Mouse (Mus musculus): ENCODE measurements around the gene Mmp7.

Mmp7 gene

GRCm38 (mm10) chr9:7691790-7692189 lies at the start of gene Mmp7:
Gene Mmp7 (plus strand): TSS chr9:7692090.
- no peak for DNase-seq (ENCODE audit: low spot score)

- DNase-seq (ENCODE audit: low spot score) = no peak
Measured at GRCm38 (mm10) chr9:7647901-7648300, 44.0 kb upstream of the Mmp7 start.

- DNase-seq (ENCODE audit: low spot score) = no peak
Measured at GRCm38 (mm10) chr9:7650397-7651180, 41.3 kb upstream of the Mmp7 start.

- no peak for DNase-seq (ENCODE audit: low spot score)
Measured at GRCm38 (mm10) chr9:7652351-7653085, 39.4 kb upstream of the Mmp7 start.

GRCm38 (mm10) chr9:7657946-7658345 lies 33.9 kb upstream of the Mmp7 start:
- no peak for DNase-seq (ENCODE audit: low spot score)

GRCm38 (mm10) chr9:7659469-7660020 lies 32.3 kb upstream of the Mmp7 start:
- no peak for DNase-seq (ENCODE audit: low spot score)

GRCm38 (mm10) chr9:7661371-7661770 lies 30.5 kb upstream of the Mmp7 start:
- DNase-seq (ENCODE audit: low spot score) = no peak

- no peak for DNase-seq (ENCODE audit: low spot score)
Measured at GRCm38 (mm10) chr9:7669674-7670073, 22.2 kb upstream of the Mmp7 start.

DNA sequence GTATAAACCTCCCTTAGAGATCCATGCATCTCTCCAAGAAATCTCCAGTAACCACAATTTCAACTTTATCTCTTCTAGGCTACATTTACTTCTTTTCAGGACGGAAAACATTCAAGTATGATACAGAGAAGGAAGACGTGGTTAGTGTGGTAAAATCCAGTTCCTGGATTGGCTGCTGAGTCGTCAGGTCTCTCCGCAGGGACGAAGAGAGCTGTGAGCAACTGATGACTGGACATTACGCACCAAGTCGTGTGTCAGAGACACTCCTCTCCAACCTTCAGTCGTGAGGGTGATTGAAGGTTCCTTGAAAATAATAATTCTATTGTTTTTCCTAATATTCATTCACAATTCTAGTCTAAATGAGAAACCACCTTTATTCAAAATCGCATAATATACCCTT lies 18.9 kb upstream of the Mmp7 start:
- DNase-seq (ENCODE audit: low spot score) = no peak

DNA sequence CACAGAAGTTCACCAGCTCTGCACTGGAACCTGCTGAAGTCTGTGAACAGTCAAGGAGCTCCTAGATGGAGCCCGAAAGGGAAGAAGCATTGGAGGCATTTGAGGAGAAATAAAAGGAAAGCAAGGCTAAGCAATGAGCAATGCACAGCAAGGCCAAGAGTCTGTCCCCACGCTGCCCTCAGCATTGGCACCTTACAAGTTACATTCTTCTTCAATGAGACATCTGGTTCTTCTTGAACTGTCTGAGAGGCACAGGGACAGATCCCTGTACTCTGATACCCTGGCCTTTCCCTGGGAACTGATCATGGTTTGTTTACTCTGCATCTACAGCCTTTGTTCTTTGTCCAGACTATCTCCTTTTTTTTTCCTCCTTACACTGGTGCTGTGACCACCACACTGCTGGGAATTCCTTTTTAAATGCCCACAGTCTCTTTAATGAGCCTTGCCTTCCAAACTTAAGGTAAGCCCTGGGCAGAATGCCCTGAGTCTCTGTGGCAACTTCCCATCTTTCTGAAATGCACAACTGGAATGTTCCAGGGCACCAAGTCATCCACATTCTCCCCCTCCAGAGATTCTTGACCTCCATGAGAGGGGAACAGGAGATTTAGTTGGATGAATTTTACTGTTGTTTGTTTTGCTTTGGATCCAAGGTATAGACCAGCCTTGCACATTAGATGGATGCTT lies 13.6 kb upstream of the Mmp7 start:
- no peak for DNase-seq (ENCODE audit: low spot score)

DNA sequence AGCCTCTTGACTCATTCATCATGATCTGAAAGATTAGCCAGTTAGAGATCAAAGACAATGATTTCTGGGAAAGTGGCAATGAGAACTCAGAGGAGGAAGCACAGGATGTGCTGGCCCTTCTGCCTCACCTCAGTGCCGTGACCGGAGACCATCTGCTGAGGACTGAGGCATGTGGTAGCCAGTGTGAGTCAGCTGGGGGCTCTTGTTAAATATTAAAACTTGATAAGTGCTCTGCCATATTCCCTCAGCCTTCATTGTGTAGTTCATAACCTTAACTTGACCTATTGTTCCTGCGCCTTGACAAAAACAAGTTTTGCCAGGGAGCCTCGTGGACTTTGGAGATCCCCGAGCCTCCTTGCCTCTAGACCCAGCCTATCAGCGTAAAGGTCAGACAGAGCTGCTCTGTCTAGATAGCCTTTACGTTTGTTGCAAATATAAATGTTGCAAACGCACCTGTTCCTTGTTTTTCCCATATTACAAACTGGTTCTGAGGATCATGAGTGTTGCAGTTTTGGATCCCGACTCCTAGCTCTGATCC lies 9.7 kb upstream of the Mmp7 start:
- no peak for DNase-seq (ENCODE audit: low spot score)

- no peak for DNase-seq (ENCODE audit: low spot score)
Measured at GRCm38 (mm10) chr9:7686024-7686423, 5.9 kb upstream of the Mmp7 start.

DNA sequence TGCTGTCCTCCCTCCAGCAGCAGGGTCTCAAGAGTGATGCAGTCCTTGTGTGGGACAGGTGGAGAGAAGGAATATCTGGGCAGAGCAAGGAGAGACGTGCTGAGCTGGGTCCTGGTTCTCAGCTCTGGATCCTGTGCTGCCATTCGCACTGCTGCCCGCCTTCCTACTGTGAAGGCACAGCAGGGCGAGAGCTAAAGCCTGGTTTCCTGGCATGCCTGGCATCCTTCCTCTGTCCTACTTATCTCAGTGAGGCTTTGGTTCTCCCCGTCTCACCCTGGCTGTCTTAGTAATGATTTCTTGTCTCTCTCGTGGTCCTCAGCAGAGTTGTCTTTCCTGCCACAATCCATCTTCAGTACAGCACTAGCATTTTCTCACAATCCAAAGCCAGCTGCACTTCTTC lies 2.1 kb upstream of the Mmp7 start:
- no peak for DNase-seq (ENCODE audit: low spot score)

GRCm38 (mm10) chr9:7693961-7694360 lies 2.1 kb downstream of the Mmp7 start:
- DNase-seq (ENCODE audit: low spot score) = no peak

DNA sequence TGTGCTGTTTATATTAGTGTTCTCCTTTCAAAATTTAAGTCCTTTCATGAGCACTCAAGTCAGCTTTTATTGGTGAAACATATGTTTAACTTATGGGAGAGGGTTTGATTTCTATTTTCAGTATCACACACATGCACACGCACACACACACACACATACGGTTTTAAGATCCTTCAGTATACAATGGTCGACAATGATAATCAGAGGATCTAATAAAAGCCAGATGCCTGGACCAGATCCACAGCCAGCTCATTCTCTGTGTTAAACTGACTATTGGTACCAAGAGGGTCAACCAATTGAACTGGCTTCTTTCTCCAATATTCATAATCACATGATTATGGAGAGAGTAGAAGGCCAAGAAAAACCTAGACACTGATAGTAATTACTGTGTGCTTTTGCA lies 3.8 kb downstream of the Mmp7 start:
- DNase-seq (ENCODE audit: low spot score) = no peak

GRCm38 (mm10) chr9:7708698-7709097 lies 16.8 kb downstream of the Mmp7 start:
- no peak for DNase-seq (ENCODE audit: low spot score)

DNA sequence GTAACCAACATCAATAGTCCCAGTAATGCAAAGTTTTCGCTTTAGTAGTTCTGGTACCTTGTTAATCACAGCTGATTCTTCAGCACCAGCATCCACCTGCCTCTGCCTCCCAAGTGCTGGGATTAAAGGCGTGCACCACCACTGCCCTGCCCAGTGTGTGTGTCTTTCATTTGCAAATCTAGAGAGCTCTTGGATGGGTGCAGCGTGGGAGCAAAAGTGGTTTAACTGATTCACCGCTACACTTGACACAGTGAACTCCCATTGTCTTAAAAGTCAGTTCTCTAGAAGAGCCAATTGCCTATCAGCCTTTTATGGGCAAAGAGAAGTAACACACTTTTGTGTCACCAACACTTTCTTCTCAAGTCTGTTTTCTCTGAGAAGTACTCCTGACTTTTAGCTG lies 19.3 kb downstream of the Mmp7 start:
- DNase-seq (ENCODE audit: low spot score) = no peak

- peak; percentile 75 for DNase-seq (ENCODE audit: low spot score)
Measured at GRCm38 (mm10) chr9:7714062-7714907, 22.4 kb downstream of the Mmp7 start.

DNA sequence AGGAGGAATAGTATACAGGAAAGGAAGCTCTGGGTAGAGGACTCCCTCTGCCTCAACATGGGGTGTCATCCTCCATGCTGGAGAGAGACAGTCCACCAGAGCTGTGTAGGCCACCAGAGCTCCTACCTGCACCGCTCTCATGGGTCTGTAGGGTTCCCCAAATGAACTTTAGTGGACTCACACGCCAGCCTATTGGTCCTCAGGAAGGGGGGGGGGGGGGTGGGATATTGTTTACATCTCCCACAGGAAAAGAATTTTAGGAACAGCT lies 23.0 kb downstream of the Mmp7 start:
- DNase-seq (ENCODE audit: low spot score) = no peak

GRCm38 (mm10) chr9:7721543-7721942 lies 29.7 kb downstream of the Mmp7 start:
- DNase-seq (ENCODE audit: low spot score) = no peak

DNA sequence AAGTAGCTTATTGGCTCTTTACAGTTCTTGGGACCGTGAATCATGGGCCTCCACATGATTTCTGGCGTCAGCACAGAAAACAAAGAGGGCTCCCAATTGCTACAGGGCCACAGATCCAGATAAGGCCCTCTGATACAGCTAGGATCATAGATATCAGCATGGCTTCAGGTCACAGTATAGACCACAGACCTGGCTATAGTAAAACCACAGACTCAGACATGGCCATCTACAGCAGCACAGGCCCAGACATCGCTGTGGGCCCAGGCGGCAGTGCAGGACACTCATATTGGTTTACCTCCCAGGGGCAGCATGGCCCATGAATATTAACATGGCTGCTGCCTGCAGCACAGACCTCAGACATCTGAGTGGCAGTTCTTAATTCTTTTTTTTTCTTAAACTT lies 37.1 kb downstream of the Mmp7 start:
- no peak for DNase-seq (ENCODE audit: low spot score)

DNA sequence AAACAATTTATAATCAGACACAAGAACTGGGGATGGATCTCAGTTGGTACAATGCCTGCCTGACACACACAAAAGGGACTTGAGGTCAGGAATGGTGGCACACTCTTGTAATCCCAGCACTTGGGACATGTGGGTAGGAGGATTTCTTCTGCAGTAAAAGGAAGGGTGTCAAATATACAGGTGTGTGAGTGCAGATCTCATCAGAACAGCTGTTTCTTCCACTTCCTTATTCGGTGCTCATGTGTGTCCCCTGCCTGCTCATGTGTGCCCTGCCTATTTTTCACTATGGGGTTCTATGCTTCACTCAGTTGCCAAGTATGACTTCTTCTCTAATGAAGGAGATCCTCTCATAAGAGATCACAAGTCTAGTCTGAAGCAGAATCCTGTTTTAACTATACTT lies 50.8 kb downstream of the Mmp7 start:
- DNase-seq (ENCODE audit: low spot score) = no peak
